Mouse (Mus musculus): ENCODE results near the gene Eif2b2. TPM values are rescaled to one million over a fixed set of nuclear protein-coding genes. Genes with fewer than 3 reads are reported as not detected.

Eif2b2 gene
- polyA plus RNA-seq, 1 experiment from 2014 or later = 84.4 TPM

DNA sequence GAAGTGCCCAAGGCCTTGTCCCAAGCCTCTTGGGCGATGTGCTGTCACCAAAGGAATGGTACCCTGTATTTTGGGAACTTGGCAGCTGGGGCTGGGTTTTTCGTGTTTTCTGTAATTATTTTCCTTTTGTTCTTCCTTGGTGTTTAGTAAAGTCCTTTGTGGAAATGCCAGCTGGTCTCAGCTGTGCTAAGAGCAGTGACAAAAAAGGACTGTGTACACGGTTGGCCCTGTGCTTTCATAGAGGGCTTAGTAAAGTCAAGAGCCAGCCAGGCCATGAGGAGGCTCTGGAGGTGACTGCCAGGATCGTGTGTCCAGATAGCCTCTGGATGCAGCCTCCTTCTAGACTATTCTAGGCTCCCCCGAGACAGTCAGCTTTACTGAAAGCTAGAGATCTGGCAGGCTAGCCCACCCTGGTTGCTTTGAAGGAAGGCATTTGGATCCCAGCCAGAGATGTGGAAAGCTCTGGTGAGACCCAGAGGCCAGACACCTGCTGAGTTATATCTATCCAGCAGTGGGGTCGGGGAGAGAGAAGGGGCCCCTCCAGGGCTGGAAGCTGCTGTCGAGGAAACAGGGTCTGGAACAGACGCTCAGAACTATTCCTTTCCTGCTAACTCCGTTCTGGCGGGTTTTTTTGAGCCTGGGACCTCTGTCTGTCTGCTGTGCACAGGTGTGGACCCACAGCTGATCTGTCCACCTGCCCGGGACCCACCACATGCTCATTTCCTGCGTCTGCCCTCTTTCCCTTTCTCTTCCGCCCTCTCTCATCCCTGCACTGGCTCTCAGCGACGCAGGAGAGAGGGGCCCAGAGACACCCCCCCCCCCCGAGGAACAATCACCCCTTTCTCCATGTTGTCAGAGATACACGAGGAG, 37.6 kb upstream of the Eif2b2 start:
- Histone ChIP-seq H3K9ac (peak overlapping the region; percentile 29), H3K36me3 (no peaks in the 10 kb centered on the region), H3K27ac (no peak overlapping the region), H3K4me1 (replicated peaks) (peaks cover 31% of the 10 kb centered on the region), H3K4me2 (peak overlapping the region; percentile 16), H3K4me3 (no peak overlapping the region), H3K9me3 (no peaks in the 10 kb centered on the region), H3K27me3 (peaks cover 54% of the 10 kb centered on the region)
- WGBS = 20% methylated on average over 15 of the region's 17 CpGs
- no peak for ATAC-seq (ENCODE audit: low FRiP score)

GRCm38 (mm10) chr12:85182345-85182643, 37.0 kb upstream of the Eif2b2 start:
- ATAC-seq (ENCODE audit: low FRiP score) = no peak

GRCm38 (mm10) chr12:85182898-85183297, 36.4 kb upstream of the Eif2b2 start:
- no peak for ATAC-seq (ENCODE audit: low FRiP score)
- Histone ChIP-seq H3K4me2 (no peak overlapping the region), H3K9me3 (no peaks in the 10 kb centered on the region), H3K4me1 (replicated peaks) (peaks cover 21% of the 10 kb centered on the region), H3K36me3 (no peaks in the 10 kb centered on the region), H3K9ac (no peak overlapping the region), H3K27me3 (peaks cover 46% of the 10 kb centered on the region), H3K27ac (no peak overlapping the region), H3K4me3 (no peak overlapping the region)
- WGBS = 65% methylated on average over 5 of the region's 5 CpGs

More at GRCm38 (mm10) chr12:85182345-85182643, 37.0 kb upstream of the Eif2b2 start:
- Histone ChIP-seq H3K9ac (peak overlapping the region; percentile 29; the same call in 1 of the 2 replicates), H3K9me3 (no peaks in the 10 kb centered on the region), H3K27ac (no peak overlapping the region), H3K36me3 (no peaks in the 10 kb centered on the region), H3K27me3 (peaks cover 52% of the 10 kb centered on the region), H3K4me3 (no peak overlapping the region), H3K4me2 (peak overlapping the region; percentile 16), H3K4me1 (replicated peaks) (peaks cover 25% of the 10 kb centered on the region)
- 5% methylated on average over 8 of the region's 8 CpGs for WGBS

- no peak for ATAC-seq (ENCODE audit: low FRiP score)
- Histone ChIP-seq H3K27ac (no peak overlapping the region), H3K9me3 (no peaks in the 10 kb centered on the region), H3K9ac (no peak overlapping the region), H3K27me3 (peaks cover 34% of the 10 kb centered on the region), H3K4me1 (replicated peaks) (peaks cover 21% of the 10 kb centered on the region), H3K4me3 (no peak overlapping the region), H3K4me2 (no peak overlapping the region), H3K36me3 (no peaks in the 10 kb centered on the region)
- WGBS = 73% methylated on average over 5 of the region's 5 CpGs
Observed at GRCm38 (mm10) chr12:85184118-85184517, 35.2 kb upstream of the Eif2b2 start.

GRCm38 (mm10) chr12:85185810-85186209, 33.5 kb upstream of the Eif2b2 start:
- 73% methylated on average over 8 of the region's 8 CpGs for WGBS
- Histone ChIP-seq H3K4me2 (no peak overlapping the region), H3K27ac (no peak overlapping the region), H3K36me3 (no peaks in the 10 kb centered on the region), H3K9me3 (no peaks in the 10 kb centered on the region), H3K4me1 (replicated peaks) (peaks cover 21% of the 10 kb centered on the region), H3K9ac (no peak overlapping the region), H3K4me3 (no peak overlapping the region), H3K27me3 (peaks cover 22% of the 10 kb centered on the region)
- ATAC-seq (ENCODE audit: low FRiP score) = no peak

GRCm38 (mm10) chr12:85186361-85186760, 32.9 kb upstream of the Eif2b2 start:
- no peak for ATAC-seq (ENCODE audit: low FRiP score)
- H3K27ac ChIP-seq = no peak overlapping the region
- peaks cover 17% of the 10 kb centered on the region for H3K4me1 ChIP-seq (replicated peaks)
- peaks cover 16% of the 10 kb centered on the region for H3K27me3 ChIP-seq
- H3K4me3 ChIP-seq = no peak overlapping the region
- 81% methylated on average over 7 of the region's 7 CpGs for WGBS
- no peaks in the 10 kb centered on the region for H3K9me3 ChIP-seq
- H3K4me2 ChIP-seq = no peak overlapping the region
- H3K9ac ChIP-seq = no peak overlapping the region
- H3K36me3 ChIP-seq = no peaks in the 10 kb centered on the region

GRCm38 (mm10) chr12:85190290-85190689, 29.0 kb upstream of the Eif2b2 start:
- no peak overlapping the region for H3K27ac ChIP-seq
- no peak overlapping the region for H3K9ac ChIP-seq
- H3K4me3 ChIP-seq = no peak overlapping the region
- no peak for ATAC-seq (ENCODE audit: low FRiP score)
- H3K4me1 ChIP-seq (replicated peaks) = peaks cover 28% of the 10 kb centered on the region
- H3K36me3 ChIP-seq = no peaks in the 10 kb centered on the region
- H3K27me3 ChIP-seq = peaks cover 6% of the 10 kb centered on the region; the same call in 1 of the 2 replicates
- H3K9me3 ChIP-seq = no peaks in the 10 kb centered on the region
- 76% methylated on average over 7 of the region's 7 CpGs for WGBS
- no peak overlapping the region for H3K4me2 ChIP-seq

GRCm38 (mm10) chr12:85192461-85193108, 26.7 kb upstream of the Eif2b2 start:
- no peaks in the 10 kb centered on the region for H3K9me3 ChIP-seq
- ATAC-seq (ENCODE audit: low FRiP score) = 0 out of 2 replicates have a peak, but pooled peaks have one; percentile 29
- H3K9ac ChIP-seq = no peak overlapping the region
- peaks cover 32% of the 10 kb centered on the region for H3K4me1 ChIP-seq (replicated peaks)
- no peaks in the 10 kb centered on the region for H3K36me3 ChIP-seq
- H3K27me3 ChIP-seq = peaks cover 4% of the 10 kb centered on the region; the same call in 1 of the 2 replicates
- 30% methylated on average over 19 of the region's 19 CpGs for WGBS
- no peak overlapping the region for H3K4me2 ChIP-seq
- no peak overlapping the region for H3K27ac ChIP-seq
- H3K4me3 ChIP-seq = no peak overlapping the region

DNA sequence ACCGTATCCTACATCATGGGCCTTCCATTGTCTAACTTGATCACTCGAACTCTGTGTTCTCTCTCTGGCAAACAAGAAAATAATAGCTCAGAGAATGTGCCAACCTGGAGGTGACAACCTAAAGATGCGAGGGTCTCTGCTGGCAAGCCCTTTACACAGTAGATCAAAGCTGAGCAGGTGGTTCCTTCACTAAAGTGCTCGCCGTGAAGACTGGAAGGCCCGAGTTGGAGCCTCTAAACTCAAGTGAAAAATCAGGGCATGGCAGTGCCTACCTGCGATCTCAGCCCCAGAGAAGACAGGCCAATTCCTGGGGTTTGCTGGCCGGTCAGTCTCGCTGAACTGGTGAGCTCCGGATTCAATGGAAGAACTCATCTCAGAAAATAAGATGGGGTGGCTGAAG, 26.1 kb upstream of the Eif2b2 start:
- WGBS = 80% methylated on average over 10 of the region's 10 CpGs
- H3K36me3 ChIP-seq = no peaks in the 10 kb centered on the region
- no peak overlapping the region for H3K4me3 ChIP-seq

DNA sequence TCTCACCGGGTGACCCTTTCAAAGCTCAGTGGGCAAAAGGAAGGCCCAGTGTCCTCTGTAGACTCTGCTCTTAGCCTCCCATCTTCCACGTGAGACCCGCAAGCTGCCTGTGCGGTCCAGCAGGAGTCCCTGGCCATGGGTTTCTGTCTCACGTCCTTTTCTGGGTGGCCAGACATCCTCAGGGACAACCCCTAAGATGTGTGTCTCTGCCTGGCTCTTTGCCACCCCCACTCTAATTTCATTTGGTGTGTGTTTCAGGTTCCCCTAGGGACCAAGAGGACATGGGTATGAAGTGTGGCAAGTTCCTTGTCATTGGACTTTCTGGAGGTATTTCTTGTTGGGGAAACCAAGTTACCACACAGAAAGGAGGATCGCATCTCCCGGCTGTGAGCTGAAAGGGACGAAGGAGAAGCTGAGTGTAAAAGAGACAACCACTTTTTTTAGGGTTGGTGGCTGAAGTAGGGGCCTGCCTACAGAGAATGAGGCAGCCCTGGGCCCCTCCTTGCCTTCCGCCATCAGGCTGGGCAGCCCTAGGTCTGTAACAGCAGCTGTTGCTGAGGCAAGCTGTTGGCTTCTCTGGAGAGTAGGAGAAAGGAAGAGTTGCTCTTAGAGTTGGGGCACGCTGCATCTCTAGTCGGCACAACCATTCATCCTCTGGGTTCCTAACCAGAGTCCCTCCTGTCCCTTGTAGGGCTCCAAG, 25.2 kb upstream of the Eif2b2 start:
- Histone ChIP-seq H3K36me3 (no peaks in the 10 kb centered on the region), H3K4me2 (no peak overlapping the region), H3K27me3 (peaks cover 5% of the 10 kb centered on the region; the same call in 1 of the 2 replicates), H3K4me1 (replicated peaks) (peaks cover 38% of the 10 kb centered on the region), H3K9ac (no peak overlapping the region), H3K9me3 (no peaks in the 10 kb centered on the region), H3K4me3 (no peak overlapping the region), H3K27ac (peak overlapping the region; percentile 53)
- WGBS = 85% methylated on average over 11 of the region's 11 CpGs
- ATAC-seq (ENCODE audit: low FRiP score) = 0 out of 2 replicates have a peak, but pooled peaks have one; percentile 22

More for the DNA sequence above, 26.1 kb upstream of the Eif2b2 start:
- peaks cover 4% of the 10 kb centered on the region; the same call in 1 of the 2 replicates for H3K27me3 ChIP-seq
- no peak overlapping the region for H3K4me2 ChIP-seq
- H3K9ac ChIP-seq = no peak overlapping the region
- no peak overlapping the region for H3K27ac ChIP-seq
- peaks cover 37% of the 10 kb centered on the region for H3K4me1 ChIP-seq (replicated peaks)
- no peak for ATAC-seq (ENCODE audit: low FRiP score)
- no peaks in the 10 kb centered on the region for H3K9me3 ChIP-seq

DNA sequence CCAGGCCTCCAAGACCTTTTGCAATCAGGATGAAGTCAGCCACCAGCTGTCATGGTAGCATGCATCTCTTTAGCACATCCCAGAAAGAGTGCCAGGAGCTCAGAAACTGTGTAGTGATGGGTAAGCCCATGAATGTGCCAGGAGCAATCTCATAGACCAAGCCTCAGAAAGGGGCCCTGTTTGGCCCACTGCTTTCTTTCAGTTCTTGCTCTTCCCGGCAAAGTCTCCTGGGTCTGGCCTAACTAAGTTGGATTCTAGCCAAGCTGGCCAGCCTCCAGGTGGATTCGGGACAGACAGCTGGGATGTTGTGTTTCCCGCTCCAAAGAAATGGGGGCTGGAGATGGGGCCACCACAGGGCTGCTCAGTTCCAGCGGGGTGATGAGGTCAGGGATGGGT, 24.7 kb upstream of the Eif2b2 start:
- 39% methylated on average over 4 of the region's 4 CpGs for WGBS
- H3K27ac ChIP-seq = peak overlapping the region; percentile 53; the same call in 1 of the 2 replicates
- H3K4me1 ChIP-seq (replicated peaks) = peaks cover 38% of the 10 kb centered on the region
- H3K9ac ChIP-seq = no peak overlapping the region
- no peak overlapping the region for H3K4me3 ChIP-seq
- H3K36me3 ChIP-seq = no peaks in the 10 kb centered on the region
- peaks cover 11% of the 10 kb centered on the region; the same call in 1 of the 2 replicates for H3K27me3 ChIP-seq
- H3K9me3 ChIP-seq = no peaks in the 10 kb centered on the region
- ATAC-seq (ENCODE audit: low FRiP score) = peak; percentile 39; the same call in 1 of the 2 replicates
- no peak overlapping the region for H3K4me2 ChIP-seq

GRCm38 (mm10) chr12:85195086-85195485, 24.2 kb upstream of the Eif2b2 start:
- peaks cover 38% of the 10 kb centered on the region for H3K4me1 ChIP-seq (replicated peaks)
- no peak for ATAC-seq (ENCODE audit: low FRiP score)
- H3K4me2 ChIP-seq = no peak overlapping the region
- no peaks in the 10 kb centered on the region for H3K9me3 ChIP-seq
- H3K36me3 ChIP-seq = no peaks in the 10 kb centered on the region
- H3K27me3 ChIP-seq = peaks cover 11% of the 10 kb centered on the region; the same call in 1 of the 2 replicates
- 85% methylated on average over 5 of the region's 5 CpGs for WGBS
- no peak overlapping the region for H3K27ac ChIP-seq
- no peak overlapping the region for H3K4me3 ChIP-seq
- H3K9ac ChIP-seq = no peak overlapping the region
